Mouse (Mus musculus) monocyte, adult 2 months (primary cell): ENCODE results near the gene Nckap5l.
"Not testable (repeated sequence)": the region's sequence is repeated elsewhere in the genome, so short reads cannot be mapped to it uniquely, and the experiment has no call there.

Source experiments
- DNase-seq, 2 experiments: peaks; one replicate each; pipeline ENCODE4 v3.0.0; 2022; ENCODE audit warnings: low spot score in 2 of 2, low read depth in 1 of 2

Gene Nckap5l

DNA sequence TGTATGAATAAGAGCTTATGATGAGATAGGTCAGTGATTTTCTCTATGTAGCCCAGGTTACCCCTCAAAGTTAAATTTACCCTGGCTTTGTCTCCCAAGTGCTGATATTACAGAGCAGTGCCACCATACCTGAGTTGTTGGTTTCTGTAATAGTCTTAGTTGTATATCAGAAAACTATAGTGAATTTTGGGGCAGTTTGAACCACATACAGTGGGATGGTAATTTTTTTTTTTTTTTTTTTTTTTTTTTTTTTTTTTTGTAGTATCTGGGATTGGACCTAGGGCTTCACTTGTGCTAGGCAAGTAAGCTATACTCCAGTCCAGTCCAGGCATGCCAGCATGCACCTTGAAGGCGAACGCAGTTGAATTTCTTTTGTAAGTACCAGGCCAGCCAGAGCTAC is 59.9 kb downstream of the Nckap5l start:
- no peak for DNase-seq

- DNase-seq, result no peak
These were observed 60.7 kb downstream of the Nckap5l start for GRCm38 (mm10) chr15:99396875-99397274.

- no peak for DNase-seq
These were observed 61.1 kb downstream of the Nckap5l start for GRCm38 (mm10) chr15:99396462-99396861.

DNA sequence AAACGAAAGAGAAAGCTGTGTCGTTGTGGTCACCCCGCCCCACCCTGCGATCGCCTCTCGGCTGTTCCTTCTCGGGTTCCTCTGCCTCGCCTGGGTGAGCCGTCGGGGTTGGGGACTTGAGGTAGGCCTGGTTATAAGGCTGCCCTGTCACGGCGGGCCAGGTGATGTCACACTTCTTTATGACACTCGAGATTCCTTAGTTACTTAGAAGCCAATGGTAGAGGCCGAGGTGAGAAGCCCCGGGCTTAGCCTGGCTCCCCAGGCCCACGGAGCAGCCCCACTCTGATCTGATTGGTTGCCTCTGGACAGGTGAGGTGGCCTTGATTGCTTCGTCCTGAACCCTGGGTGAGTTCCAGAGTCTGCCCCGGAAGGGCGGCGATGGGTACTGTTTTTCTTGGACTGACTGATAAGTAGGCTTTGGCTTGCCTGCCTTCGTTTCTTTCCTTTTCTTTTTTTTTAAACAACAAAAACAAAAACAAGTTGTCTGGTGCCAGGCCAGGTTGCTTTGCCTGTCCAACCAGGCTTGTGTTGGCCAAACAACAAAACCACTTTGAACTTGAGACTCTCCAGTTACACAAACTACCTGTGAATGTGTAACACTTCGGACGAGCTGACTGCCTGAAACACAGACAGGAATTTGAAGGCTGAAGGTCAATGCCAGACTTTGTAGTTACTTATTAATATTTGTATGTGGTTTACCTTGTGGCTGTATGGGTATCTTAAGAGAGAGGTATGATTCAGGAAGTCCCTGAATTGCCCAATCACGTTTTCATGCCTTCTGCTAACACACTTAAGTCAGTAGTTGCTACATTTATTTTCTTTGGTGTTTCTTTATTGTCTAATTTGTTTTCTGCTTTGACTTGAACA is 63.9 kb downstream of the Nckap5l start:
- no peak for DNase-seq

- peak; percentile 97 to 98 for DNase-seq
These were observed 64.8 kb downstream of the Nckap5l start, which contains the start of gene Tmbim6 for GRCm38 (mm10) chr15:99392486-99393385. Tmbim6 (plus strand) TSS chr15:99392882.

- no peak for DNase-seq
These were observed 65.6 kb downstream of the Nckap5l start for GRCm38 (mm10) chr15:99391975-99392374.

GRCm38 (mm10) chr15:99390472-99391401 is 66.8 kb downstream of the Nckap5l start:
- DNase-seq, result no peak

DNA sequence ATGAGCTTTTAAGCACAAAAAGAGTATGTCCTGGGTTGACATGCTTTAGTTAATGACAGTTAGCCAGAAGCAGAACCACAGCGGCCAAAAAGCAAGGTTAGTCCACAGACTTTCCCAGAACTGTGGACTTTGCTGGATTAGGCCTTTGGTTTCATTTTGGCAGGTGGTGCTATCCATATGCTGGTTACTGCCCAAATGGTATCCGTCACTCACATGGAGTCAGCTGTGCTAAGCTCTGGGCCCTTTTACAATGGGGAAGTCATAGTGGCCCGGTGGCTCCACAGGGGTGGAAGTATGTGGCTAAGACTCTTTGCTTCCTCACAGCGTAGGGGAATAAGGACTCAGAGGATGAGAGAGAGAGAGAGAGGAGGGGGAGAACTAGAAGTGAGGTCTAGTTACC is 69.6 kb downstream of the Nckap5l start:
- peak; percentile 47 to 50 for DNase-seq

DNA sequence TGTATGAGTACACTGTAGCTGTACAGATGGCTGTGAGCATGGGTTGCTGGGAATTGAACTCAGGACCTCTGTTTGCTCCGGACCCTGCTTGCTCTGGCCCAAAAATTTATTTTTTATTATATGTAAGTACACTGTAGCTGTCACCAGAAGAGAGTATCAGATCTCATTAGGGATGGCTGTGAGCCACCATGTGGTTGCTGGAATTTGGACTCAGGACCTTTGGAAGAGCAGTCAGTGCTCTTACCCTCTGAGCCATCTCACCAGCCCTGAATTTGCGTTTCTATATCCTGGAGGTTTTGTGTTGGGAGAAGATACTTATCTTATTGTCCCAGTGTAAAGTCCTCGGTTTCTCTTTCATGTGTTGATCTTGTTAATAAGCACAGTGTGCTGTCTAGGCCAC is 70.8 kb downstream of the Nckap5l start:
- DNase-seq, result no peak

DNA sequence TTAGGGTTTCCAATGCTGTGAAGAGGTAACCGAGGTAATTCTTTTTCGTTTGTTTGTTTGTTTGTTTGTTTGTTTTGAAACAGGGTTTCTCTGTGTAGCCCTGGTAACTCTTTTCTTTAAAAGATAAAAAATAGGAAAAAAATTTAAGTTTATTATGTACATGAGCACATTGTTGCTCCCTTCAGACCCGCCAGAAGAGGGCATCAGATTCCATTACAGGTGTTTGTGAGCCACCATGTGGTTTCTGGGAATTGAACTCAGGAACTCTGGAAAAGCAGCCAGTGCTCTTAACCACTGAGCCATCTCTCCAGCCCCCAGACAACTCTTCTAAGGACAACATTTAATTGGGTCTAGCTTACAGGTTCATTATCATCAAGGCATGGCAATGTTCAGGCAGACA is 71.4 kb downstream of the Nckap5l start:
- not testable (repeated sequence) for DNase-seq

- no peak for DNase-seq
These were observed 73.5 kb downstream of the Nckap5l start for GRCm38 (mm10) chr15:99384071-99384470.

- no peak for DNase-seq
These were observed 74.7 kb downstream of the Nckap5l start for GRCm38 (mm10) chr15:99382893-99383292.

DNA sequence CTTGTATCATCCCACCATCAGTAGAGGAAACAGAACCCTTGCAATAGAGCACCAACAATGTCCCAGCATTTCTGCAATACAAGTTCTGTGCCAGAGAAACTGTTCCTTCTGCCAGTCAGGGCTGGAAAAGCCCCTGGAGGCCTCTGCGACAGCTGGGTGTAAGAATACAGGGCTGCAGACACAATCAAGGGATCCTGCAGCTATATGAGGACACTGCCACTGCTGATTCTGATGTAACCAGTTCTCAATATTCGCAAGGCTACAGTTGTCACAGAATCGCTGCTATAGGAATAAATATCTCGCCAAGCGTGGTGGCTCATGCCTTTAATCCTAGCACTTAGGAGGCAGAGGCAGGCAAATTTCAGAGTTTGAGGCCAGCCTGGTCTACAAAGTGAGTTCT is 81.3 kb downstream of the Nckap5l start:
- DNase-seq, result no peak

DNA sequence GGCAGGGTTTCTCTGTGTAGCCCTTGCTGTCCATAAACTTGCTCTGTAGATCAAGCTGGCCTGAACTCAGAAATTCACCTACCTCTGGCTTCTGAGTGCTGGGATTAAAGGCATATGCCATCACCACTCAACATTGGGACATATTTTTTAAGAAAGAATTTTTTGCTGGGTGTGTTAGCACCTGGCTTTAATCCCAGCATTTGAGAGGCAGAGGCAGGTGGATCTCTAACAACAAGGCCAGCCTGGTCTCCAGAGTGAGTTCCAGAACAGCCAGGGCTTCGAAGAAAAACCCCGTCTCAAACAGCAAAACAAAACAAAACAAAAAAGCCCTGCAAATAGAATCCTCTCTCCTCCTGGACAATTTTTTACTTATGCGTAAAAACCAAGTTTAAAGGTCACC is 82.0 kb downstream of the Nckap5l start:
- DNase-seq, result no peak

GRCm38 (mm10) chr15:99375036-99375435 is 82.5 kb downstream of the Nckap5l start:
- DNase-seq, result no peak

- DNase-seq, result no peak
These were observed 84.8 kb downstream of the Nckap5l start for GRCm38 (mm10) chr15:99372761-99373160.
